Mouse (Mus musculus) heart, adult 2 months (tissue): Measurements from ENCODE around the gene Lax1. TPM values are rescaled to one million over a fixed set of nuclear protein-coding genes. Genes with fewer than 3 reads are reported as not detected.

ENCODE experiments used
- DNase-seq, 2 experiments: peaks; one replicate each; pipeline ENCODE4 v3.0.0; 2021
- H3K27ac ChIP-seq: fragments of 200-600 bp; 2 replicates; pipeline ENCODE4 v1.8.1; 2022
- H3K27me3 ChIP-seq: fragments of 200-500 bp; 2 replicates; pipeline ENCODE4 v1.6.1; 2012; ENCODE audit warnings: mild to moderate bottlenecking, low read length, inconsistent platforms, mixed read lengths; ENCODE audit not compliant: control insufficient read depth, insufficient read depth
- H3K36me3 ChIP-seq: fragments of 200-500 bp; 2 replicates; pipeline ENCODE4 v1.6.1; 2012; ENCODE audit warnings: low read length, inconsistent platforms; ENCODE audit not compliant: control insufficient read depth, insufficient read depth
- H3K4me1 ChIP-seq: fragments of 200-500 bp; 2 replicates; pipeline ENCODE4 v1.6.1; 2011; ENCODE audit warnings: low read length; ENCODE audit not compliant: control insufficient read depth, insufficient read depth
- H3K4me3 ChIP-seq: fragments of 200-600 bp; 2 replicates; pipeline ENCODE4 v1.8.1; 2022
- H3K79me2 ChIP-seq: fragments of 200-500 bp; replicated peaks from 2 replicates; pipeline ENCODE4 v1.6.1; 2012; ENCODE audit warnings: mild to moderate bottlenecking, inconsistent platforms, low read length, moderate library complexity, mixed read lengths; ENCODE audit not compliant: control insufficient read depth, insufficient read depth
- H3K9ac ChIP-seq: fragments of 200-500 bp; 2 replicates; pipeline ENCODE4 v1.6.1; 2012; ENCODE audit warnings: low read depth, mild to moderate bottlenecking, control low read depth, inconsistent platforms, low read length, mixed read lengths
- CTCF ChIP-seq: fragments of 200-600 bp; IDR thresholded peaks from 2 replicates; pipeline ENCODE4 v1.8.1; 2022; ENCODE audit warnings: antibody characterized with exemption, mild to moderate bottlenecking, moderate library complexity
- EP300 ChIP-seq: fragments of 200-500 bp; IDR thresholded peaks from 2 replicates; pipeline ENCODE4 v1.6.1; 2011; ENCODE audit warnings: low read depth, low read length, control low read depth; ENCODE audit not compliant: insufficient read depth
- POLR2A ChIP-seq: fragments of 200-500 bp; IDR thresholded peaks from 2 replicates; pipeline ENCODE4 v1.6.1; 2011; ENCODE audit warnings: mild to moderate bottlenecking, low read depth, low read length, control low read depth; ENCODE audit not compliant: insufficient read depth
- WGBS: fragments of 180-500 bp; shearing (Covaris S2); methylation state at CpG from one replicate; pipeline ENCODE4 v1.1.7; 2018; 5-methylcytosine and 5-hydroxymethylcytosine counted together
- intact Hi-C: fragments of 180-260 bp; cut with DNase I; formaldehyde crosslinking; loops from one replicate; pipeline ENCODE4 v1.15.1; 2025
- polyA plus RNA-seq: library from polyadenylated mRNA; depleted of rRNA; stranded (reverse); fragments of >200 nt; gene quantifications from 2 replicates; pipeline ENCODE4 v1.2.3, GENCODE M21; 2012
- total RNA-seq, 2 experiments: library from RNA; stranded (reverse); gene quantifications; 2 replicates each; pipeline ENCODE4 v1.2.3; 2021

Lax1 gene
- total and polyA plus RNA-seq, 3 experiments = 0.36 to 0.73 (median 0.45) TPM

- 97% methylated on average over 8 of the region's 8 CpGs for WGBS
- Histone ChIP-seq H3K27ac (no peak overlapping the region), H3K36me3 (no peaks in the 10 kb centered on the region), H3K4me3 (no peak overlapping the region), H3K27me3 (no peaks in the 10 kb centered on the region), H3K9ac (no peak overlapping the region), H3K79me2 (no peaks in the 10 kb centered on the region), H3K4me1 (no peaks in the 10 kb centered on the region)
- intact Hi-C loops = no loop called here
- DNase-seq = no peak
- TF ChIP-seq EP300 = no peak
- TF ChIP-seq POLR2A = no peak
- no peak for TF ChIP-seq CTCF
Observed at GRCm38 (mm10) chr1:133718786-133719185, 28.9 kb upstream of the Lax1 start.

GRCm38 (mm10) chr1:133718296-133718695 lies 28.4 kb upstream of the Lax1 start:
- no peak for DNase-seq
- Histone ChIP-seq H3K4me1 (no peaks in the 10 kb centered on the region; the same call in 1 of the 2 replicates), H3K79me2 (no peaks in the 10 kb centered on the region), H3K36me3 (no peaks in the 10 kb centered on the region), H3K27ac (no peak overlapping the region), H3K4me3 (no peak overlapping the region), H3K9ac (no peak overlapping the region), H3K27me3 (no peaks in the 10 kb centered on the region)
- intact Hi-C loops = no loop called here
- TF ChIP-seq EP300 = no peak
- WGBS = 73% methylated on average over 3 of the region's 3 CpGs

GRCm38 (mm10) chr1:133716464-133716863 lies 26.6 kb upstream of the Lax1 start:
- Histone ChIP-seq H3K4me3 (no peak overlapping the region), H3K9ac (no peak overlapping the region), H3K36me3 (no peaks in the 10 kb centered on the region), H3K27ac (no peak overlapping the region), H3K79me2 (no peaks in the 10 kb centered on the region), H3K27me3 (no peaks in the 10 kb centered on the region), H3K4me1 (no peaks in the 10 kb centered on the region; the same call in 1 of the 2 replicates)
- intact Hi-C loops = no loop called here
- 23% methylated on average over 7 of the region's 7 CpGs for WGBS
- peak; percentile 34 to 47 for DNase-seq
- TF ChIP-seq EP300 = no peak
- no peak for TF ChIP-seq POLR2A
- peak; percentile 74 for TF ChIP-seq CTCF

GRCm38 (mm10) chr1:133715191-133715590 lies 25.3 kb upstream of the Lax1 start:
- TF ChIP-seq POLR2A (no peak), EP300 (no peak), CTCF (no peak)
- WGBS = 53% methylated on average over 1 of the region's 1 CpGs
- no peaks in the 10 kb centered on the region; the same call in 1 of the 2 replicates for H3K4me1 ChIP-seq
- H3K27ac ChIP-seq = no peak overlapping the region
- H3K27me3 ChIP-seq = no peaks in the 10 kb centered on the region
- no peak overlapping the region for H3K9ac ChIP-seq
- H3K4me3 ChIP-seq = no peak overlapping the region
- intact Hi-C loops = no loop called here
- no peaks in the 10 kb centered on the region for H3K79me2 ChIP-seq
- H3K36me3 ChIP-seq = no peaks in the 10 kb centered on the region
- no peak for DNase-seq

- 51% methylated on average over 2 of the region's 2 CpGs for WGBS
- Histone ChIP-seq H3K27me3 (no peaks in the 10 kb centered on the region), H3K4me3 (no peak overlapping the region), H3K4me1 (no peaks in the 10 kb centered on the region; the same call in 1 of the 2 replicates), H3K9ac (no peak overlapping the region), H3K79me2 (no peaks in the 10 kb centered on the region), H3K36me3 (no peaks in the 10 kb centered on the region), H3K27ac (no peak overlapping the region)
- intact Hi-C loops = no loop called here
- DNase-seq = peak in 1 of 2 experiments; percentile 29
- TF ChIP-seq CTCF = no peak
- no peak for TF ChIP-seq EP300
- TF ChIP-seq POLR2A = no peak
Observed at GRCm38 (mm10) chr1:133713009-133713370, 23.1 kb upstream of the Lax1 start.

GRCm38 (mm10) chr1:133712288-133713008 lies 22.5 kb upstream of the Lax1 start:
- Histone ChIP-seq H3K27me3 (no peaks in the 10 kb centered on the region), H3K9ac (no peak overlapping the region), H3K27ac (no peak overlapping the region), H3K4me1 (no peaks in the 10 kb centered on the region; the same call in 1 of the 2 replicates), H3K36me3 (no peaks in the 10 kb centered on the region), H3K4me3 (no peak overlapping the region), H3K79me2 (no peaks in the 10 kb centered on the region)
- intact Hi-C loops = no loop called here
- 82% methylated on average over 12 of the region's 12 CpGs for WGBS
- TF ChIP-seq POLR2A = no peak
- peak; percentile 15; the same call in 1 of the 2 replicates for TF ChIP-seq CTCF
- no peak for TF ChIP-seq EP300
- DNase-seq = no peak
